Mouse (Mus musculus) neutrophil, adult 5-6 weeks (primary cell): ENCODE measurements around the gene Itgae. TPM values are rescaled to one million over a fixed set of nuclear protein-coding genes. Genes with fewer than 3 reads are reported as not detected.

Experiments
- ATAC-seq: fragments of 151-379, 151-347 bp; 2 replicates; pipeline ENCODE4 v1.8.0; 2017; ENCODE audit warnings: mild to moderate bottlenecking, moderate TSS enrichment; ENCODE audit not compliant: insufficient number of reproducible peaks, poor library complexity, low FRiP score, severe bottlenecking; ENCODE audit errors: extremely low read depth
- total RNA-seq: library from RNA; stranded (forward); fragments of 200-1000 nt; gene quantifications from 2 replicates; pipeline ENCODE4 v1.2.3, GENCODE M21; 2017

Gene Itgae
- total RNA-seq, 1 experiment from 2014 or later: 8.5 TPM

- ATAC-seq: no peak
Measured at GRCm38 (mm10) chr11:73177509-73177875, 87.1 kb downstream of the Itgae start.

GRCm38 (mm10) chr11:73177895-73178294 is 87.5 kb downstream of the Itgae start:
- no peak for ATAC-seq

GRCm38 (mm10) chr11:73185872-73186615 is 95.7 kb downstream of the Itgae start:
- ATAC-seq: no peak

GRCm38 (mm10) chr11:73187231-73187630 is 96.8 kb downstream of the Itgae start:
- no peak for ATAC-seq

- peak; percentile 24; the same call in 1 of the 2 replicates for ATAC-seq
Measured at GRCm38 (mm10) chr11:73193047-73193446, 102.7 kb downstream of the Itgae start.

- ATAC-seq: no peak
Measured at GRCm38 (mm10) chr11:73194444-73194843, 104.1 kb downstream of the Itgae start.

Other genes with a start within 250 kb of the Itgae start
- 240 and 251 TPM in 2 replicates for gene Atp2a3, start 129.4 kb upstream of the Itgae start, total RNA-seq
- 2.4 and 2.6 TPM in 2 replicates for gene P2rx1, start 91.5 kb upstream of the Itgae start, total RNA-seq
- gene Camkk1, start 71.6 kb upstream of the Itgae start, total RNA-seq: 5.1 and 6.3 TPM in 2 replicates
- 17.4 and 18.7 TPM in 2 replicates for gene Ncbp3, start 42.8 kb upstream of the Itgae start, total RNA-seq
- gene Haspin, start 47.7 kb downstream of the Itgae start, total RNA-seq: 3.9 and 4.3 TPM in 2 replicates
- gene P2rx5, start 69.8 kb downstream of the Itgae start, total RNA-seq: not detected in 2 replicates
- gene Emc6, start 86.5 kb downstream of the Itgae start, total RNA-seq: 15.4 and 17.8 TPM in 2 replicates
- gene Tax1bp3, start 86.5 kb downstream of the Itgae start, total RNA-seq: 10.2 and 17.1 TPM in 2 replicates
- 15.7 and 19.0 TPM in 2 replicates for gene Ctns, start 108.5 kb downstream of the Itgae start, total RNA-seq
- 1.4 and 2.4 TPM in 2 replicates for gene Shpk, start 108.9 kb downstream of the Itgae start, total RNA-seq
- not detected in 2 replicates for gene Trpv1, start 143.7 kb downstream of the Itgae start, total RNA-seq
- gene Trpv3, start 176.8 kb downstream of the Itgae start, total RNA-seq: 0.12 TPM in 1 of 2 replicates, not detected in the other
- 1.9 TPM in 1 of 2 replicates, not detected in the other for gene Aspa, start 239.0 kb downstream of the Itgae start, total RNA-seq
- not detected in 2 replicates for gene Gm49340, start 239.2 kb downstream of the Itgae start, total RNA-seq
- gene Spata22, start 239.2 kb downstream of the Itgae start, total RNA-seq: not detected in 2 replicates